In the genomic region with DNA sequence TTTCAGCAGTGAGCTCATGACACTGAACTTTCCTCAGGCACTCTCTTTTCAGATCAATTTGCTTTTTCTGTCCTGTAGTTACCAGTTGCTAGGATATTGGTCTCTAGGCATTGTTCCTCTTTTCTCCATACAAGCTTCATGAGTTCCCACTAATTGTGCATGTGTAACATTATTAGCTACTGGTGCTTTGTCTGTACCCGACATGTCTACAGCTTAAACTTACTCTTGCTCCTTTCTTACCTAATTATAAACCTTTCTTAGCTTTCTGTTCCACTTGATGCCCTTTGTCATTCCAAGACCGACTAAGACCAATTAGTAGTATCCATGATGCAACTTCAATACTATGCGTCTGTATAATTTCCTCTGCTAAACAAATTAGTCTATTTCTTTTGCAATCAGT, we compare ENCODE assay signal across 18 mouse cellular contexts.
"Had no signal": no experiment of that assay in that cellular context is flagged by ENCODE, and none has a peak within 500 bp of the region (broad histone marks: within the 10 kb centered on the region; RNA-seq: fewer than 3 reads in every experiment).

No protein-coding gene starts in this region.

- H3K27me3 ChIP-seq: megakaryocyte, embryonic 14.5 days; midbrain, embryonic 13.5 days; midbrain, embryonic 15.5 days; neural tube, embryonic 12.5 days had no signal

- H3K4me3 ChIP-seq: megakaryocyte, embryonic 14.5 days; midbrain, embryonic 13.5 days; midbrain, embryonic 15.5 days; neural tube, embryonic 12.5 days had no signal

- H3K4me2 ChIP-seq: lung, embryonic 14.5 days; midbrain, embryonic 11.5 days; midbrain, embryonic 13.5 days; midbrain, embryonic 15.5 days; neural tube, embryonic 12.5 days had no signal

- H3K9me3 ChIP-seq: midbrain, embryonic 13.5 days; midbrain, embryonic 15.5 days; neural tube, embryonic 12.5 days had no signal

- H3K36me3 ChIP-seq: midbrain, embryonic 13.5 days; midbrain, embryonic 15.5 days; neural tube, embryonic 12.5 days had no signal

- DNase-seq: liver, postnatal 0 days; lung, embryonic 14.5 days; lung, postnatal 10 days; lung, postnatal 36 days; retina, postnatal 1 day; right cerebral cortex, adult 18-20 months; right cerebral cortex, postnatal 25 days; right cerebral cortex, postnatal 4 days; spleen, adult 18-20 months; thymus, adult 18-20 months; thymus, postnatal 14 days; thymus, postnatal 36 days had no signal

- H3K27ac ChIP-seq: macrophage; midbrain, embryonic 13.5 days; midbrain, embryonic 15.5 days; neural tube, embryonic 12.5 days had no signal

- H3K4me1 ChIP-seq: megakaryocyte, embryonic 14.5 days; midbrain, embryonic 13.5 days; midbrain, embryonic 15.5 days; neural tube, embryonic 12.5 days had no signal

- ATAC-seq: liver, postnatal 0 days; midbrain, embryonic 13.5 days; midbrain, embryonic 15.5 days had no signal

- H3K9ac ChIP-seq: liver, postnatal 0 days; lung, embryonic 14.5 days; midbrain, embryonic 13.5 days; midbrain, embryonic 15.5 days; neural tube, embryonic 12.5 days had no signal
